Mouse (Mus musculus) heart, embryonic 12.5 days (tissue): ENCODE measurements at regions not wholly inside any gene's neighbourhood (a gene's known extent, or its start where the extent isn't known, plus 50 kb on each side); places are given as distances from the start of the nearest gene placed in this dataset.

ENCODE experiments used
- ATAC-seq: fragments of 200-750 bp; cut with Nextera tagmentation; 2 replicates; pipeline ENCODE4 v1.8.0; 2017; ENCODE audit warnings: moderate TSS enrichment, moderate library complexity; ENCODE audit not compliant: insufficient number of reproducible peaks, low FRiP score
- H3K27ac ChIP-seq: fragments of 300-500 bp; sonication (generic); 2 replicates; pipeline ENCODE4 v1.5.1; 2016; ENCODE audit warnings: mild to moderate bottlenecking, moderate library complexity; ENCODE audit not compliant: poor library complexity, severe bottlenecking
- H3K27me3 ChIP-seq: fragments of 300-500 bp; sonication (generic); replicated peaks from 2 replicates; pipeline ENCODE4 v1.6.1; 2016; ENCODE audit warnings: mild to moderate bottlenecking, moderate library complexity
- H3K36me3 ChIP-seq: fragments of 300-500 bp; sonication (generic); 2 replicates; pipeline ENCODE4 v1.6.1; 2016; ENCODE audit warnings: mild to moderate bottlenecking, moderate library complexity
- H3K4me1 ChIP-seq: fragments of 300-500 bp; sonication (generic); replicated peaks from 2 replicates; pipeline ENCODE4 v1.6.1; 2016; ENCODE audit warnings: mild to moderate bottlenecking
- H3K4me2 ChIP-seq: fragments of 300-500 bp; sonication (generic); 2 replicates; pipeline ENCODE4 v1.6.1; 2016; ENCODE audit warnings: mild to moderate bottlenecking, moderate library complexity
- H3K4me3 ChIP-seq: fragments of 300-500 bp; sonication (generic); 2 replicates; pipeline ENCODE4 v1.5.1; 2016; ENCODE audit warnings: mild to moderate bottlenecking
- H3K9ac ChIP-seq: fragments of 300-500 bp; sonication (generic); 2 replicates; pipeline ENCODE4 v1.6.1; 2016; ENCODE audit warnings: mild to moderate bottlenecking, moderate library complexity
- H3K9me3 ChIP-seq: fragments of 300-500 bp; sonication (generic); replicated peaks from 2 replicates; pipeline ENCODE4 v1.6.1; 2016; ENCODE audit warnings: mild to moderate bottlenecking, moderate library complexity
- WGBS: fragments of 180-500 bp; shearing (Covaris S2); methylation state at CpG from one replicate; pipeline ENCODE4 v1.1.7; 2016; 5-methylcytosine and 5-hydroxymethylcytosine counted together

GRCm38 (mm10) chr13:26080302-26080701, 689.7 kb downstream of the Hdgfl1 start:
- no peaks in the 10 kb centered on the region for H3K36me3 ChIP-seq
- H3K9me3 ChIP-seq: no peaks in the 10 kb centered on the region
- 60% methylated on average over 4 of the region's 4 CpGs for WGBS
- H3K4me3 ChIP-seq: no peak overlapping the region
- no peak overlapping the region for H3K27ac ChIP-seq
- no peaks in the 10 kb centered on the region for H3K4me1 ChIP-seq
- no peak overlapping the region for H3K4me2 ChIP-seq
- H3K9ac ChIP-seq: no peak overlapping the region
- H3K27me3 ChIP-seq: no peaks in the 10 kb centered on the region
- ATAC-seq: no peak

- Histone ChIP-seq H3K4me1 (no peaks in the 10 kb centered on the region), H3K4me2 (no peak overlapping the region), H3K27me3 (no peaks in the 10 kb centered on the region), H3K9me3 (no peaks in the 10 kb centered on the region), H3K27ac (no peak overlapping the region), H3K36me3 (no peaks in the 10 kb centered on the region), H3K9ac (no peak overlapping the region), H3K4me3 (no peak overlapping the region)
- ATAC-seq: no peak
- WGBS: 88% methylated on average over 1 of the region's 1 CpGs
Observed at GRCm38 (mm10) chr13:26079362-26079761, 690.6 kb downstream of the Hdgfl1 start.

GRCm38 (mm10) chr13:26061322-26061721, 708.6 kb downstream of the Hdgfl1 start:
- Histone ChIP-seq H3K4me3 (no peak overlapping the region), H3K36me3 (no peaks in the 10 kb centered on the region), H3K4me2 (no peak overlapping the region), H3K4me1 (0 out of 2 replicates have a peak, but pooled peaks cover 3% of the 10 kb centered on the region), H3K27me3 (no peaks in the 10 kb centered on the region), H3K27ac (no peak overlapping the region), H3K9me3 (no peaks in the 10 kb centered on the region), H3K9ac (no peak overlapping the region)
- WGBS: 41% methylated on average over 2 of the region's 2 CpGs
- ATAC-seq: no peak

- no peaks in the 10 kb centered on the region for H3K36me3 ChIP-seq
Observed at GRCm38 (mm10) chr13:26037699-26038098, 732.3 kb downstream of the Hdgfl1 start.

DNA sequence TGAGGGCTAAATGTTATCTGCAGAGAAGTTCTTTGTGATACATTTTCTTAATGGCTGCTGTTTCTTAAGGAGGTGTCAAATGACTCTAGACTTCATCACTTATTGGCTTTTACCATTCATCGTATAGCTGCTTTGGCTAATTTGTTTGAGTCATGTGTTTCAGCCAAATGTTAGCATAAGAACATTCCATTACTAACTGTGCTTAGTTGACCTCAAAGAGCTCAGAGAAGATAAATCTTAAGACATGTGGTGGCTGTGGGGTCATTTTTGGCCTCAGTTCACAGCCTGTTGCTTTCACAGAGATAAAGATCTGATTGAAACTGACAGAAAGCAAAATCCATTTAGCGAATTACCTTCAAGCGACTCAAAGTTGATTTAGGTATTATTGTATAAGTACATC, 743.6 kb downstream of the Hdgfl1 start:
- no peak overlapping the region for H3K27ac ChIP-seq
- no peak for ATAC-seq
- H3K4me1 ChIP-seq: no peaks in the 10 kb centered on the region
- H3K27me3 ChIP-seq: no peaks in the 10 kb centered on the region
- H3K4me2 ChIP-seq: no peak overlapping the region
- no peaks in the 10 kb centered on the region for H3K9me3 ChIP-seq
- WGBS: 63% methylated on average over 3 of the region's 3 CpGs
- H3K4me3 ChIP-seq: no peak overlapping the region
- H3K36me3 ChIP-seq: no peaks in the 10 kb centered on the region
- no peak overlapping the region for H3K9ac ChIP-seq

More at GRCm38 (mm10) chr13:26037699-26038098, 732.3 kb downstream of the Hdgfl1 start:
- no peak for ATAC-seq
- no peaks in the 10 kb centered on the region for H3K9me3 ChIP-seq
- H3K27ac ChIP-seq: no peak overlapping the region
- H3K27me3 ChIP-seq: no peaks in the 10 kb centered on the region
- no peaks in the 10 kb centered on the region for H3K4me1 ChIP-seq
- H3K4me3 ChIP-seq: no peak overlapping the region
- no peak overlapping the region for H3K4me2 ChIP-seq
- H3K9ac ChIP-seq: no peak overlapping the region

DNA sequence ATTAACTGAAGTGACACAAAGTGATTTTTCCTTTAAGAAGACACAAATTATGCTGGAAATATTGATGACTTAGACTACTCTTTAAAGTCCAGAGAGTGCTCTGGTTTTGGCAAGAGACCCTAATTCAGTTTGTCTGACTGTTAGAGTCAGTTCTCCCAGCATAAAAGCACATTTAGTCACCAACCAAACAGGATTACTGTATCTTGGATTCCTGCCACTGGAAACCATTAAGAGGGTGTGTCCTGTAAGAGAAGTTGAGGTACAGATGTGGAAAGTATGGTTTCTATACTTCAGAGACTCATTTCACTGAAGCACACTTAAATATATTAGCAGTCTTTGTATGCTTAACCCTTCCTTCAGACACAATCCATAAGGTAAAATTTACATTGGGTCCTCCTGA, 745.3 kb downstream of the Hdgfl1 start:
- Histone ChIP-seq H3K4me1 (no peaks in the 10 kb centered on the region), H3K27me3 (no peaks in the 10 kb centered on the region), H3K9me3 (no peaks in the 10 kb centered on the region), H3K27ac (no peak overlapping the region), H3K4me3 (no peak overlapping the region), H3K36me3 (no peaks in the 10 kb centered on the region), H3K4me2 (no peak overlapping the region), H3K9ac (no peak overlapping the region)
- no peak for ATAC-seq

GRCm38 (mm10) chr13:26020491-26020890, 749.5 kb downstream of the Hdgfl1 start:
- H3K36me3 ChIP-seq: no peaks in the 10 kb centered on the region
- no peak overlapping the region for H3K27ac ChIP-seq
- H3K4me1 ChIP-seq: no peaks in the 10 kb centered on the region
- no peak overlapping the region for H3K4me3 ChIP-seq
- no peak for ATAC-seq
- no peak overlapping the region for H3K4me2 ChIP-seq
- WGBS: 86% methylated on average over 2 of the region's 2 CpGs
- H3K9ac ChIP-seq: no peak overlapping the region
- H3K9me3 ChIP-seq: no peaks in the 10 kb centered on the region
- H3K27me3 ChIP-seq: no peaks in the 10 kb centered on the region

GRCm38 (mm10) chr13:26009131-26009530, 738.8 kb upstream of the Nrsn1 start:
- no peak overlapping the region for H3K27ac ChIP-seq
- no peak for ATAC-seq
- H3K4me2 ChIP-seq: no peak overlapping the region
- WGBS: 54% methylated on average over 1 of the region's 1 CpGs
- H3K27me3 ChIP-seq: no peaks in the 10 kb centered on the region
- H3K9ac ChIP-seq: no peak overlapping the region
- no peaks in the 10 kb centered on the region for H3K36me3 ChIP-seq
- peaks cover 6% of the 10 kb centered on the region for H3K4me1 ChIP-seq
- no peak overlapping the region for H3K4me3 ChIP-seq
- H3K9me3 ChIP-seq: no peaks in the 10 kb centered on the region

DNA sequence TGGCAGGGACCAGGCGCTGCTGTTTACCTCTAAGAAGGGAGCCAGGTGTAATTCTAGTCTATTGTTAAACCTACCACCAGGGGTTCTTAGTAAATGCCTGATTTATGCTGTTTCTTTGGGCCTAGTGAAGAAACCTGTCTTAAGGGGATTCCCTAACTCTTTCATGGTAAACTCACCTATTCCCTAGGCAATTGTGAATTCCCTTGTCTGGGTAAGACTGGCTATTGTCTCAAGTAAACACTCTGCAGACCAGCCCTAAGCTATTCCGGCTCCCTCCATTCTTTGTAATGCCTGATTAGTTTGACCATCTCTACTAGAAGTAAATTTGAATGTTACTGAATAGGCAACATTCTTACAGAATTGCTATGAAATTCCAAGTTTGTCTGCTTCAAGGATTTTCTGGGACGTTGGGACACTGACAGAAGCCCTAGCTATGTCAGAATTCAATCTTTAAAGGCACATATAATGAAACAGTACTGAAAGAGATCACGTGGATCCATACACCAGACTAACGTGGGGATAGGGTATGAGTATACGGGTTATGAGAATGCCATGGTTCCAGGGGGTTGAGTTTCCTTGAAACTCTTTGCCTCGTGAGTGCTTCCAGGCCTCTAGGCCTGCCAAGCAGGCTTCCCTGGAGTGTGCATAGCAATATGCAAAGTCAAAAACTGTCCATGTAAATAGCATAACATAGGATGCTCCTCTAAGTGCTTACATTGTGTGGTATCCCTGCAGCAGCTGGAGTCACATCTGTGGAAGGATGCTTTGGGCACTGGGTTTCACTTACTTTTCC, 734.7 kb upstream of the Nrsn1 start:
- no peak overlapping the region for H3K4me2 ChIP-seq

DNA sequence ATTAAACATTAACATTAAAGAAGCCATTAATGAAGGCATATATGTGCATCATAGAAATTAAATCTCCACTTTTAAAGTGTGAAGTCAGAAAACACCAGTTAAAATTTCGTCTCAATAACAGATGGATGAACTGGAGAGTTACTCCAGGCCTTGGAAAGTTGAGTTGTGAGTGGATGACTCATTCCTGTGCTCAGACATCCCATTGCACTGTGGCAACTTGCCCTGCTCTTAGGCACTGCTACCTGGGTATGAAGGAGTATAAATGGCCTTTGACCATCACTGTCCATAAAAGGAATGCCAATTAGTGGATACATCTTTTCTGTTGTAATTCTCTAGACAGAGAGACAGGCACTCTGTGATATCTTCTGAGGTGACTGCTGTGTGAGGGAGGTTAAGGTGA, 723.2 kb upstream of the Nrsn1 start:
- no peak overlapping the region for H3K9ac ChIP-seq
- no peaks in the 10 kb centered on the region; the same call in 1 of the 2 replicates for H3K9me3 ChIP-seq
- H3K4me1 ChIP-seq: no peaks in the 10 kb centered on the region
- H3K27ac ChIP-seq: no peak overlapping the region
- ATAC-seq: no peak
- no peaks in the 10 kb centered on the region for H3K27me3 ChIP-seq
- no peaks in the 10 kb centered on the region for H3K36me3 ChIP-seq
- H3K4me2 ChIP-seq: no peak overlapping the region
- 60% methylated on average over 1 of the region's 1 CpGs for WGBS
- no peak overlapping the region for H3K4me3 ChIP-seq

More for the DNA sequence above, 734.7 kb upstream of the Nrsn1 start:
- ATAC-seq: no peak
- H3K27ac ChIP-seq: peak overlapping the region; percentile 34; the same call in 1 of the 2 replicates
- H3K4me3 ChIP-seq: no peak overlapping the region
- H3K4me1 ChIP-seq: peaks cover 6% of the 10 kb centered on the region
- H3K9me3 ChIP-seq: no peaks in the 10 kb centered on the region
- no peaks in the 10 kb centered on the region for H3K36me3 ChIP-seq
- H3K9ac ChIP-seq: no peak overlapping the region
- H3K27me3 ChIP-seq: no peaks in the 10 kb centered on the region
- 76% methylated on average over 7 of the region's 7 CpGs for WGBS

- 84% methylated on average over 5 of the region's 5 CpGs for WGBS
- no peaks in the 10 kb centered on the region for H3K36me3 ChIP-seq
- no peak for ATAC-seq
- no peaks in the 10 kb centered on the region for H3K9me3 ChIP-seq
- H3K4me3 ChIP-seq: no peak overlapping the region
- H3K4me1 ChIP-seq: no peaks in the 10 kb centered on the region
- no peak overlapping the region for H3K27ac ChIP-seq
- H3K4me2 ChIP-seq: no peak overlapping the region
- no peak overlapping the region for H3K9ac ChIP-seq
- no peaks in the 10 kb centered on the region for H3K27me3 ChIP-seq
Observed at GRCm38 (mm10) chr13:25989067-25989756, 718.9 kb upstream of the Nrsn1 start.
